Mouse (Mus musculus): ENCODE results near the gene Itsn2.
"Not testable (repeated sequence)": the region's sequence is repeated elsewhere in the genome, so short reads cannot be mapped to it uniquely, and the experiment has no call there.

Gene Itsn2

GRCm38 (mm10) chr12:4708881-4709604 is 116.6 kb downstream of the Itsn2 start:
- no peak for DNase-seq (ENCODE audit: low read depth, low spot score)

- DNase-seq (ENCODE audit: low read depth, low spot score) = no peak
Observed at GRCm38 (mm10) chr12:4709926-4710325, 117.5 kb downstream of the Itsn2 start.

- no peak for DNase-seq (ENCODE audit: low read depth, low spot score)
Observed at GRCm38 (mm10) chr12:4713361-4713760, 120.9 kb downstream of the Itsn2 start.

- no peak for DNase-seq (ENCODE audit: low read depth, low spot score)
Observed at GRCm38 (mm10) chr12:4715606-4716005, 123.2 kb downstream of the Itsn2 start.

GRCm38 (mm10) chr12:4717417-4717816 is 125.0 kb downstream of the Itsn2 start:
- peak; percentile 23 for DNase-seq (ENCODE audit: low read depth, low spot score)

GRCm38 (mm10) chr12:4719066-4719761 is 126.8 kb downstream of the Itsn2 start:
- no peak for DNase-seq (ENCODE audit: low read depth, low spot score)

GRCm38 (mm10) chr12:4719762-4720754 is 127.6 kb downstream of the Itsn2 start:
- no peak for DNase-seq (ENCODE audit: low read depth, low spot score)

- DNase-seq (ENCODE audit: low read depth, low spot score) = no peak
Observed at GRCm38 (mm10) chr12:4729165-4729564, 136.7 kb downstream of the Itsn2 start.

- no peak for DNase-seq (ENCODE audit: low read depth, low spot score)
Observed at GRCm38 (mm10) chr12:4731629-4732028, 139.2 kb downstream of the Itsn2 start.

GRCm38 (mm10) chr12:4732332-4732731 is 139.9 kb downstream of the Itsn2 start:
- no peak for DNase-seq (ENCODE audit: low read depth, low spot score)

- DNase-seq (ENCODE audit: low read depth, low spot score) = no peak
Observed at GRCm38 (mm10) chr12:4738031-4738576, 145.7 kb downstream of the Itsn2 start, which contains the start of gene Fam228a. Gene Fam228a (minus strand): TSS chr12:4738430.

GRCm38 (mm10) chr12:4740823-4741222 is 148.4 kb downstream of the Itsn2 start:
- no peak for DNase-seq (ENCODE audit: low read depth, low spot score)

GRCm38 (mm10) chr12:4742183-4742582 is 149.7 kb downstream of the Itsn2 start:
- DNase-seq (ENCODE audit: low read depth, low spot score) = no peak

- DNase-seq (ENCODE audit: low read depth, low spot score) = no peak
Observed at GRCm38 (mm10) chr12:4744486-4744885, 152.0 kb downstream of the Itsn2 start.

- not testable (repeated sequence) for DNase-seq (ENCODE audit: low read depth, low spot score)
Observed at GRCm38 (mm10) chr12:4754451-4754850, 162.0 kb downstream of the Itsn2 start.

GRCm38 (mm10) chr12:4757060-4757459 is 164.6 kb downstream of the Itsn2 start:
- DNase-seq (ENCODE audit: low read depth, low spot score) = no peak
